Mouse (Mus musculus): ENCODE measurements around the gene Tomt.
A peak's percentile ranks its signal among the peaks of the same experiment; 100 is the strongest.

The Tomt gene

GRCm38 (mm10) chr7:101901969-101902368 is 4.2 kb downstream of the Tomt start:
- DNase-seq (ENCODE audit: low spot score in 2 of 2), result no peak

- DNase-seq (ENCODE audit: low spot score in 2 of 2), result no peak
Observed at GRCm38 (mm10) chr7:101900331-101901097, 5.6 kb downstream of the Tomt start.

- peak; percentile 93 to 97 for DNase-seq (ENCODE audit: low spot score in 2 of 2)
Observed at GRCm38 (mm10) chr7:101896104-101897066, 9.8 kb downstream of the Tomt start.

GRCm38 (mm10) chr7:101895695-101896094 is 10.5 kb downstream of the Tomt start:
- no peak for DNase-seq (ENCODE audit: low spot score in 2 of 2)

GRCm38 (mm10) chr7:101888460-101888859 is 17.7 kb downstream of the Tomt start:
- DNase-seq (ENCODE audit: low spot score in 2 of 2), result no peak

- DNase-seq (ENCODE audit: low spot score in 2 of 2), result no peak
Observed at GRCm38 (mm10) chr7:101886274-101886673, 19.9 kb downstream of the Tomt start.

GRCm38 (mm10) chr7:101884160-101884559 is 22.0 kb downstream of the Tomt start:
- DNase-seq (ENCODE audit: low spot score in 2 of 2), result no peak

GRCm38 (mm10) chr7:101882413-101883154 is 23.6 kb downstream of the Tomt start:
- DNase-seq (ENCODE audit: low spot score in 2 of 2), result no peak

GRCm38 (mm10) chr7:101880855-101881254 is 25.3 kb downstream of the Tomt start:
- no peak for DNase-seq (ENCODE audit: low spot score in 2 of 2)

GRCm38 (mm10) chr7:101875978-101876377 is 30.2 kb downstream of the Tomt start:
- DNase-seq (ENCODE audit: low spot score in 2 of 2), result no peak

- DNase-seq (ENCODE audit: low spot score in 2 of 2), result no peak
Observed at GRCm38 (mm10) chr7:101871296-101871695, 34.9 kb downstream of the Tomt start.

- no peak for DNase-seq (ENCODE audit: low spot score in 2 of 2)
Observed at GRCm38 (mm10) chr7:101870629-101871028, 35.5 kb downstream of the Tomt start, which contains the start of gene Folr1. Folr1 (minus strand) TSS chr7:101870788.

- DNase-seq (ENCODE audit: low spot score in 2 of 2), result no peak
Observed at GRCm38 (mm10) chr7:101869163-101869500, 37.0 kb downstream of the Tomt start.

GRCm38 (mm10) chr7:101868241-101869162 is 37.7 kb downstream of the Tomt start:
- DNase-seq (ENCODE audit: low spot score in 2 of 2), result no peak

GRCm38 (mm10) chr7:101867482-101867881 is 38.7 kb downstream of the Tomt start:
- no peak for DNase-seq (ENCODE audit: low spot score in 2 of 2)

- DNase-seq (ENCODE audit: low spot score in 2 of 2), result no peak
Observed at GRCm38 (mm10) chr7:101866491-101867265, 39.5 kb downstream of the Tomt start.

- DNase-seq (ENCODE audit: low spot score in 2 of 2), result no peak
Observed at GRCm38 (mm10) chr7:101863415-101863814, 42.7 kb downstream of the Tomt start, which contains the start of gene Anapc15. Anapc15 (plus strand) TSS chr7:101863715.

- no peak for DNase-seq (ENCODE audit: low spot score in 2 of 2)
Observed at GRCm38 (mm10) chr7:101862291-101862690, 43.9 kb downstream of the Tomt start.

GRCm38 (mm10) chr7:101860978-101861377 is 45.2 kb downstream of the Tomt start:
- no peak for DNase-seq (ENCODE audit: low spot score in 2 of 2)

- no peak for DNase-seq (ENCODE audit: low spot score in 2 of 2)
Observed at GRCm38 (mm10) chr7:101858362-101858761, 47.8 kb downstream of the Tomt start.
